Mouse (Mus musculus) lung, adult 2 months (tissue): ENCODE results near the gene Ripor3. TPM values are rescaled to one million over a fixed set of nuclear protein-coding genes. Genes with fewer than 3 reads are reported as not detected.

Experiments
- DNase-seq: peaks from one replicate; pipeline ENCODE4 v3.0.0; 2022
- H3K4me1 ChIP-seq: fragments of 200-500 bp; 2 replicates; pipeline ENCODE4 v1.6.1; 2011; ENCODE audit warnings: low read length; ENCODE audit not compliant: control insufficient read depth, insufficient read depth
- H3K4me3 ChIP-seq: fragments of 200-500 bp; replicated peaks from 2 replicates; pipeline ENCODE3; 2011; ENCODE audit warnings: low read depth, mild to moderate bottlenecking, control low read depth, low read length; ENCODE audit errors: extremely low read depth
- CTCF ChIP-seq: fragments of 200-500 bp; IDR thresholded peaks from 2 replicates; pipeline ENCODE4 v1.5.1; 2011; ENCODE audit warnings: mild to moderate bottlenecking, low read length, control low read depth; ENCODE audit not compliant: insufficient read depth
- POLR2A ChIP-seq: fragments of 200-500 bp; IDR thresholded peaks from 2 replicates; pipeline ENCODE4 v1.6.1; 2011; ENCODE audit warnings: low read depth, mild to moderate bottlenecking, control low read depth, low read length, borderline replicate concordance; ENCODE audit errors: extremely low read depth
- WGBS: fragments of 180-500 bp; shearing (Covaris S2); methylation state at CpG from one replicate; pipeline ENCODE4 v1.1.7; 2018; 5-methylcytosine and 5-hydroxymethylcytosine counted together
- polyA plus RNA-seq: library from polyadenylated mRNA; depleted of rRNA; stranded (reverse); fragments of >200 nt; gene quantifications from 2 replicates; pipeline ENCODE4 v1.2.3, GENCODE M21; 2012

The Ripor3 gene
- polyA plus RNA-seq, 1 experiment = 5.3 TPM

GRCm38 (mm10) chr2:168005616-168006015 is 4.8 kb downstream of the Ripor3 start:
- TF ChIP-seq CTCF (no peak), POLR2A (no peak)
- no peak overlapping the region for H3K4me3 ChIP-seq
- peaks cover 8% of the 10 kb centered on the region for H3K4me1 ChIP-seq
- no peak for DNase-seq
- 30% methylated on average over 3 of the region's 3 CpGs for WGBS

- Histone ChIP-seq H3K4me3 (no peak overlapping the region), H3K4me1 (peaks cover 8% of the 10 kb centered on the region)
- no peak for TF ChIP-seq POLR2A
- no peak for TF ChIP-seq CTCF
- DNase-seq = no peak
- 92% methylated on average over 3 of the region's 3 CpGs for WGBS
Observed at GRCm38 (mm10) chr2:168005005-168005404, 5.4 kb downstream of the Ripor3 start.

GRCm38 (mm10) chr2:168004369-168004768 is 6.0 kb downstream of the Ripor3 start:
- WGBS = 72% methylated on average over 2 of the region's 2 CpGs
- Histone ChIP-seq H3K4me3 (no peak overlapping the region), H3K4me1 (peaks cover 8% of the 10 kb centered on the region)
- DNase-seq = no peak
- TF ChIP-seq POLR2A (no peak), CTCF (0 out of 2 replicates have a peak, but pooled peaks have one; percentile 26)

- no peak for DNase-seq
Observed at GRCm38 (mm10) chr2:168003431-168003830, 7.0 kb downstream of the Ripor3 start.

GRCm38 (mm10) chr2:168002884-168003283 is 7.5 kb downstream of the Ripor3 start:
- no peak overlapping the region for H3K4me3 ChIP-seq
- DNase-seq = no peak
- peaks cover 8% of the 10 kb centered on the region for H3K4me1 ChIP-seq
- TF ChIP-seq POLR2A (no peak), CTCF (no peak)
- 87% methylated on average over 2 of the region's 2 CpGs for WGBS

More at GRCm38 (mm10) chr2:168003431-168003830, 7.0 kb downstream of the Ripor3 start:
- Histone ChIP-seq H3K4me1 (peaks cover 8% of the 10 kb centered on the region), H3K4me3 (no peak overlapping the region)
- WGBS = 47% methylated on average over 12 of the region's 12 CpGs
- TF ChIP-seq POLR2A = no peak

- H3K4me3 ChIP-seq = no peak overlapping the region
- WGBS = 59% methylated on average over 4 of the region's 4 CpGs
- no peak for DNase-seq
Observed at GRCm38 (mm10) chr2:168002188-168002587, 8.2 kb downstream of the Ripor3 start.

GRCm38 (mm10) chr2:167999145-167999743 is 11.2 kb downstream of the Ripor3 start:
- H3K4me1 ChIP-seq = 0 out of 2 replicates have a peak, but pooled peaks cover 2% of the 10 kb centered on the region
- H3K4me3 ChIP-seq = no peak overlapping the region
- no peak for TF ChIP-seq POLR2A
- peak; percentile 36; the same call in 1 of the 2 replicates for TF ChIP-seq CTCF
- 67% methylated on average over 3 of the region's 3 CpGs for WGBS
- no peak for DNase-seq

More at GRCm38 (mm10) chr2:168002188-168002587, 8.2 kb downstream of the Ripor3 start:
- TF ChIP-seq CTCF (no peak), POLR2A (no peak)
- H3K4me1 ChIP-seq = peaks cover 8% of the 10 kb centered on the region

GRCm38 (mm10) chr2:167997562-167997961 is 12.9 kb downstream of the Ripor3 start:
- Histone ChIP-seq H3K4me3 (no peak overlapping the region), H3K4me1 (no peaks in the 10 kb centered on the region)
- TF ChIP-seq CTCF (no peak), POLR2A (no peak)
- DNase-seq = no peak
- WGBS = 75% methylated on average over 3 of the region's 3 CpGs

- no peak for DNase-seq
- 41% methylated on average over 8 of the region's 8 CpGs for WGBS
- TF ChIP-seq CTCF (no peak), POLR2A (no peak)
- H3K4me3 ChIP-seq = no peak overlapping the region
- H3K4me1 ChIP-seq = no peaks in the 10 kb centered on the region
Observed at GRCm38 (mm10) chr2:167996672-167997215, 13.7 kb downstream of the Ripor3 start.
